Mouse (Mus musculus) heart, adult 8-10 months (tissue): ENCODE data around the gene Gm49776. TPM values are rescaled to one million over a fixed set of nuclear protein-coding genes. Genes with fewer than 3 reads are reported as not detected.
"Not testable (repeated sequence)": the region's sequence is repeated elsewhere in the genome, so short reads cannot be mapped to it uniquely, and the experiment has no call there.

Experiments used
- DNase-seq: peaks from one replicate; pipeline ENCODE4 v3.0.0; 2022; ENCODE audit warnings: low spot score
- microRNA-seq: library from miRNA; unstranded; fragments of <30 nt; microRNA quantifications from one replicate; pipeline ENCODE4 v1.2.0, GENCODE M21; 2022
- total RNA-seq, 4 experiments: library from RNA; stranded (reverse); gene quantifications; 2 replicates each; pipeline ENCODE4 v1.2.4; 2022

Gene Gm49776
- total RNA-seq, 4 experiments from 2014 or later = not detected

- DNase-seq = no peak
Measured at GRCm38 (mm10) chr16:18203430-18204091, 54.6 kb downstream of the Gm49776 start.

- DNase-seq = no peak
Measured at GRCm38 (mm10) chr16:18202061-18202460, 56.1 kb downstream of the Gm49776 start.

- DNase-seq = no peak
Measured at GRCm38 (mm10) chr16:18201620-18202019, 56.5 kb downstream of the Gm49776 start.

- DNase-seq = no peak
Measured at GRCm38 (mm10) chr16:18200062-18200461, 58.1 kb downstream of the Gm49776 start.

- DNase-seq = no peak
Measured at GRCm38 (mm10) chr16:18198365-18199098, 59.6 kb downstream of the Gm49776 start.

- no peak for DNase-seq
Measured at GRCm38 (mm10) chr16:18197881-18198280, 60.2 kb downstream of the Gm49776 start.

GRCm38 (mm10) chr16:18195561-18195960 lies 62.6 kb downstream of the Gm49776 start:
- DNase-seq = not testable (repeated sequence)

Small RNA genes lying within 50 kb of the gene (microRNA-seq; reads per million reads assigned to microRNA genes)
- gene Gm24572 = not detected
- gene Mir1306 = 197 reads per million, percentile 67 among the genes with 10 or more reads in this experiment

Other genes starting within 250 kb of the Gm49776 start
- 10 to 100 TPM; 40.3 to 52.7 (median 40.4) TPM for gene Dgcr6, start 205.5 kb downstream of the Gm49776 start, total RNA-seq
- gene Prodh, start 168.1 kb downstream of the Gm49776 start, total RNA-seq = 10 to 100 TPM; 12.9 to 36.7 (median 16.9) TPM
- gene Rtn4r, start 130.7 kb downstream of the Gm49776 start, total RNA-seq = 1 to 10 TPM; 2.8 to 4.7 (median 3.8) TPM
- gene Ccdc188, start 40.4 kb downstream of the Gm49776 start, total RNA-seq = not detected
- gene Zdhhc8, start 23.2 kb downstream of the Gm49776 start, total RNA-seq = 10 to 100 TPM; 19.5 to 24.0 (median 20.8) TPM
- 10 to 100 TPM; 15.8 to 19.5 (median 17.7) TPM for gene Trmt2a, start 9.6 kb downstream of the Gm49776 start, total RNA-seq
- 10 to 100 TPM; 30.5 to 40.3 (median 34.7) TPM for gene Ranbp1, start 9.6 kb downstream of the Gm49776 start, total RNA-seq
- 10 to 100 TPM; 10.8 to 15.7 (median 12.7) TPM for gene Dgcr8, start 30.9 kb upstream of the Gm49776 start, total RNA-seq
- gene Tango2, start 89.8 kb upstream of the Gm49776 start, total RNA-seq = 100 to 1,000 TPM; 184 to 210 (median 190) TPM
- gene Arvcf, start 89.9 kb upstream of the Gm49776 start, total RNA-seq = 10 to 100 TPM; 12.6 to 20.0 (median 16.2) TPM
- 10 to 100 TPM; 37.0 to 49.9 (median 42.1) TPM for gene Txnrd2, start 168.1 kb upstream of the Gm49776 start, total RNA-seq
- 100 to 1,000 TPM; 146 to 174 (median 157) TPM for gene Comt, start 168.5 kb upstream of the Gm49776 start, total RNA-seq
- 1 to 10 TPM; 4.8 to 7.4 (median 5.5) TPM for gene Gnb1l, start 240.4 kb upstream of the Gm49776 start, total RNA-seq
- gene Rtl10, start 240.6 kb upstream of the Gm49776 start, total RNA-seq = 1 to 10 TPM; 3.5 to 4.8 (median 4.0) TPM